Mouse (Mus musculus): ENCODE data around the gene Hist1h2bf. TPM values are rescaled to one million over a fixed set of nuclear protein-coding genes. Genes with fewer than 3 reads are reported as not detected.
"Not testable (repeated sequence)": the region's sequence is repeated elsewhere in the genome, so short reads cannot be mapped to it uniquely, and the experiment has no call there.

The Hist1h2bf gene
- polyA plus RNA-seq, 1 experiment from 2014 or later, result 4.1 TPM

DNA sequence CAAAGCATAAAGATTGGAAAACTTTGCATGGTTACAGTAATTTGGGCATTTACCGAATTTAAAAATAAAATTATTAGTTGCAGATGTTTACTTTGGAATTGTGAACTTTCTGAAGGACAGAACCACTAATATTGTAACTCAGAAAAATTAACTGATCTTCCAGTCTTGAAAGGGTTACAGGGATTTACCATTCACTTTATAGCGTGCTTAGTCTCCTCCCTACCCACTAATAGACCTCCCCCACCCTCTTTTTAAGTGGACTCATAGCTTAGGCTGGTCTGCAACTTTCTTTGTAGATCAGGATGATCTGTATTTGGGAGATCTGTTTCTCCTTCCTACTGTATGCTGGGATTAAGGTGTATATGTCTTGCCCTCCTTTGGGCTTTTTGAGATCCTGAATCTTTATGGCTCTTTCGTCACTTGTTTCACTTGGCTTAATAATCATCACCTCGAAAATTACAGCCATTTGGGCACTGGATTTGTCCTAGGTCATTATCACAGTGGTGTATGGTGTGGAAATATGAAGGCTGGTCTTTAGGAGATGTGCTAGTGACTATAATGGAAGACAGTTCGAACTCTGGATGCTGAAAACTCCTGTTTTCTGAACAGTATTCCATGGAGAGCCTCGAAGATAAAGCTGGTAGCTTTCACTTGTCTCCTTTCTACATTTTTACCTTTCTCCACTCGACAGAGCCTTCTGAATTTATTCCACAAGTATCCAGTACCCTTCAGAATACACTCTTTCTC lies 37.7 kb downstream of the Hist1h2bf start:
- ATAC-seq (ENCODE audit: low read depth), result no peak
- DNase-seq (ENCODE audit: low spot score), result peak; percentile 33

GRCm38 (mm10) chr13:23535137-23536075 lies 38.6 kb downstream of the Hist1h2bf start, which contains the start of gene Hist1h3g:
Hist1h3g (plus strand) TSS chr13:23535422.
- not testable (repeated sequence) for H3K9me3 ChIP-seq (ENCODE audit: control insufficient read depth, low read length); H3K27me3 ChIP-seq (replicated peaks; ENCODE audit: control insufficient read depth, insufficient read depth, low read length); H3K36me3 ChIP-seq (ENCODE audit: control insufficient read depth, insufficient read depth, low read length)
- WGBS, result 1% methylated on average over 31 of the region's 62 CpGs
- ATAC-seq (ENCODE audit: low read depth) (peak; percentile 91), DNase-seq (ENCODE audit: low spot score) (peak; percentile 99)
- H3K4me1 ChIP-seq (ENCODE audit: control insufficient read depth, insufficient read depth, low read length), result peaks cover 29% of the 10 kb centered on the region
- peak within 1 kb of the TSS; percentile 78 for H3K4me2 ChIP-seq (ENCODE audit: low read depth, low read length)
- peak within 1 kb of the TSS; percentile 90 for H3K27ac ChIP-seq (replicated peaks; ENCODE audit: low read depth, low read length)
- H3K4me3 ChIP-seq (ENCODE audit: low read depth, low read length), result peak within 1 kb of the TSS; percentile 56
- peak within 1 kb of the TSS; percentile 79 for H3K9ac ChIP-seq (ENCODE audit: low read depth, low read length)

More for the DNA sequence above, 37.7 kb downstream of the Hist1h2bf start:
- H3K4me1 ChIP-seq (ENCODE audit: control insufficient read depth, insufficient read depth, low read length), result peaks cover 29% of the 10 kb centered on the region
- peak overlapping the region; percentile 90 for H3K27ac ChIP-seq (replicated peaks; ENCODE audit: low read depth, low read length)
- peak overlapping the region; percentile 78 for H3K4me2 ChIP-seq (ENCODE audit: low read depth, low read length)
- peak overlapping the region; percentile 70 for H3K9ac ChIP-seq (ENCODE audit: low read depth, low read length)
- 18% methylated on average over 7 of the region's 7 CpGs for WGBS
- H3K36me3 ChIP-seq (ENCODE audit: control insufficient read depth, insufficient read depth, low read length), result no peaks in the 10 kb centered on the region
- peak overlapping the region; percentile 56 for H3K4me3 ChIP-seq (ENCODE audit: low read depth, low read length)
- no peaks in the 10 kb centered on the region for H3K27me3 ChIP-seq (replicated peaks; ENCODE audit: control insufficient read depth, insufficient read depth, low read length)
- no peaks in the 10 kb centered on the region for H3K9me3 ChIP-seq (ENCODE audit: control insufficient read depth, low read length)

DNA sequence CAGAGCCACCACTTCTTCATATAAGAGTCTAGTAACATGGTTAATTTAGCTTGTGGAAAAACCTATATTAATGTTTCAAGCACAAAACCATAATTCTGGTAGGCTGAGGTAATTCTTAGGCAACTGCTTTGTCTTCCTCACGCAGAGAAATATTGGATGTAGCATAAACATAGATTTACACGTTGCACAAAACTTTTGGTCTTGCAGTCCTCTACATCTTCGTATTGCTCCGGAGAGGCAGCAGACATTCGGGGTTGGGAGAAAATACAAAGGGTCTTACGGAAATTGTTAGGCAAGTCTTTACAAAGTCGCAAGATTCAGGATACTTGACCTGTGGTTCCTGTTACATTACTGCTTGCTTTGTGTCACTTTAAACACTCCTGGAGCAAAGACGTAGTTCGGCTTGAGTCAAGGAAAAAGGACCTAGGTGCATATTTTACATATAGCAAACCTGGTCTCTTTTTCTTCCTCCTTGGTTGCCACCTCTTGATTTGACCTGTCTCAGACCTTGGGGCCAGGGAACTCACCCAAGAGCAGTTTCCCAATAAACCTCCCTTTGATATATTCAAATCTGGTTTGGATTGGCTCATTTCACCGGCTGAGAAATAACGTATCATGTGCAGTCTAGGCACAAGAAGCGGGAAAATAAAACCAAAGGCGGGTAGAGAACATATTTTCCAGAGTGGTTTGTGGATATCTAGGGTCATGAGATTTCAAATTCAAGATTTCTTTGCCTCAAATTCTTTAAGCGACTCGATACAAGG lies 39.4 kb downstream of the Hist1h2bf start:
- H3K4me3 ChIP-seq (ENCODE audit: low read depth, low read length), result peak overlapping the region; percentile 56
- 2% methylated on average over 15 of the region's 15 CpGs for WGBS
- peak overlapping the region; percentile 78 for H3K4me2 ChIP-seq (ENCODE audit: low read depth, low read length)
- H3K27me3 ChIP-seq (replicated peaks; ENCODE audit: control insufficient read depth, insufficient read depth, low read length), result no peaks in the 10 kb centered on the region
- peak overlapping the region; percentile 79 for H3K9ac ChIP-seq (ENCODE audit: low read depth, low read length)
- peak overlapping the region; percentile 90 for H3K27ac ChIP-seq (replicated peaks; ENCODE audit: low read depth, low read length)
- H3K4me1 ChIP-seq (ENCODE audit: control insufficient read depth, insufficient read depth, low read length), result peaks cover 29% of the 10 kb centered on the region
- no peak for DNase-seq (ENCODE audit: low spot score)
- no peak for ATAC-seq (ENCODE audit: low read depth)
- no peaks in the 10 kb centered on the region for H3K9me3 ChIP-seq (ENCODE audit: control insufficient read depth, low read length)
- H3K36me3 ChIP-seq (ENCODE audit: control insufficient read depth, insufficient read depth, low read length), result no peaks in the 10 kb centered on the region

- Histone ChIP-seq H3K4me1 (ENCODE audit: control insufficient read depth, insufficient read depth, low read length) (peaks cover 34% of the 10 kb centered on the region), H3K9ac (ENCODE audit: low read depth, low read length) (peak within 1 kb of the TSS; percentile 79), H3K4me2 (ENCODE audit: low read depth, low read length) (peak within 1 kb of the TSS; percentile 78), H3K4me3 (ENCODE audit: low read depth, low read length) (peak within 1 kb of the TSS; percentile 56), H3K27ac (replicated peaks; ENCODE audit: low read depth, low read length) (peak within 1 kb of the TSS; percentile 99)
- DNase-seq (ENCODE audit: low spot score), result peak; percentile 97
- 0% methylated on average over 22 of the region's 53 CpGs for WGBS
- H3K27me3 ChIP-seq (replicated peaks; ENCODE audit: control insufficient read depth, insufficient read depth, low read length); H3K36me3 ChIP-seq (ENCODE audit: control insufficient read depth, insufficient read depth, low read length); H3K9me3 ChIP-seq (ENCODE audit: control insufficient read depth, low read length): not testable (repeated sequence)
- peak; percentile 45 for ATAC-seq (ENCODE audit: low read depth)
Measured at GRCm38 (mm10) chr13:23533560-23534367, 40.2 kb downstream of the Hist1h2bf start, which contains the start of gene Hist1h2af. Hist1h2af (plus strand) TSS chr13:23533906.

DNA sequence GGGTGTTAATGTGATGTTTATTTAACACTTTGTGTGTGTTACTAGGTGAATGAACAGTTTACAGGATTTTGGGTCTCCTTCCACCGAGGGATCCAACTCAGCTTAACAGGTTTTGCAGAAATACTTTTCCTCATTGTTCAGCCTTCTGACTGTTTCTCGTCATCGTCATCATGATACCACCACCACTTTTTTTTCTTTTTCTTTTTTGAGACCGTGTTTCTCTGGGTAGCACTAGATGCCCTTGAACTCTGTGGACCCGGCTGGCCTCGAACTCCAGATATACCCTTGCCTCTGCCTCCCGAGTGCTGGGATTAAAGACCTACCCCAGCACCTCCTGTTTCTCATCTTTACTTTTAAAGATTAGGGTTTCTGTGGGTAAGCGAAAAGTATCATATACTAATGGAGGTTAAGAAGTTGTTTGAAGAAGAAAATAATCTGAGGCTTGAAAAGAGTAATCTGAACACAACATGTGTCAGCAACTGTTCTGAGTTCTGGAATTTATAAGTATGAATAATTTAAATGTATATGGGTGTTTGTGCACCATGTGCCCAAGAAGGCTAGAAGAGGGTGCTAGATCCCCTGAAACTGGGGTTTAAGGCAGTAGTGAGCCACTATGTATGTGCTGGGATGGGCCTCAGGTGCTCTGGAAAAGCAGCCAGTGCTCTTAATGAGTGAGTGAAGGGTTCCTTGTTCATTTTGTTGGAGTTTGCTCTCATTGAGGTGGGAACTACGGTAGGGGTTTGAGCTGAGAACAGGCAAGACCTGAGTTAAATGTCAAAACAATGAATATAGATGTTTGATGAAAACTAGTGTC lies 41.5 kb downstream of the Hist1h2bf start:
- Histone ChIP-seq H3K27ac (replicated peaks; ENCODE audit: low read depth, low read length) (peak overlapping the region; percentile 99), H3K4me1 (ENCODE audit: control insufficient read depth, insufficient read depth, low read length) (peaks cover 34% of the 10 kb centered on the region), H3K4me2 (ENCODE audit: low read depth, low read length) (peak overlapping the region; percentile 78), H3K9ac (ENCODE audit: low read depth, low read length) (peak overlapping the region; percentile 79), H3K9me3 (ENCODE audit: control insufficient read depth, low read length) (no peaks in the 10 kb centered on the region), H3K27me3 (replicated peaks; ENCODE audit: control insufficient read depth, insufficient read depth, low read length) (no peaks in the 10 kb centered on the region), H3K4me3 (ENCODE audit: low read depth, low read length) (peak overlapping the region; percentile 56), H3K36me3 (ENCODE audit: control insufficient read depth, insufficient read depth, low read length) (no peaks in the 10 kb centered on the region)
- WGBS, result 18% methylated on average over 9 of the region's 9 CpGs
- ATAC-seq (ENCODE audit: low read depth) (no peak), DNase-seq (ENCODE audit: low spot score) (no peak)

DNA sequence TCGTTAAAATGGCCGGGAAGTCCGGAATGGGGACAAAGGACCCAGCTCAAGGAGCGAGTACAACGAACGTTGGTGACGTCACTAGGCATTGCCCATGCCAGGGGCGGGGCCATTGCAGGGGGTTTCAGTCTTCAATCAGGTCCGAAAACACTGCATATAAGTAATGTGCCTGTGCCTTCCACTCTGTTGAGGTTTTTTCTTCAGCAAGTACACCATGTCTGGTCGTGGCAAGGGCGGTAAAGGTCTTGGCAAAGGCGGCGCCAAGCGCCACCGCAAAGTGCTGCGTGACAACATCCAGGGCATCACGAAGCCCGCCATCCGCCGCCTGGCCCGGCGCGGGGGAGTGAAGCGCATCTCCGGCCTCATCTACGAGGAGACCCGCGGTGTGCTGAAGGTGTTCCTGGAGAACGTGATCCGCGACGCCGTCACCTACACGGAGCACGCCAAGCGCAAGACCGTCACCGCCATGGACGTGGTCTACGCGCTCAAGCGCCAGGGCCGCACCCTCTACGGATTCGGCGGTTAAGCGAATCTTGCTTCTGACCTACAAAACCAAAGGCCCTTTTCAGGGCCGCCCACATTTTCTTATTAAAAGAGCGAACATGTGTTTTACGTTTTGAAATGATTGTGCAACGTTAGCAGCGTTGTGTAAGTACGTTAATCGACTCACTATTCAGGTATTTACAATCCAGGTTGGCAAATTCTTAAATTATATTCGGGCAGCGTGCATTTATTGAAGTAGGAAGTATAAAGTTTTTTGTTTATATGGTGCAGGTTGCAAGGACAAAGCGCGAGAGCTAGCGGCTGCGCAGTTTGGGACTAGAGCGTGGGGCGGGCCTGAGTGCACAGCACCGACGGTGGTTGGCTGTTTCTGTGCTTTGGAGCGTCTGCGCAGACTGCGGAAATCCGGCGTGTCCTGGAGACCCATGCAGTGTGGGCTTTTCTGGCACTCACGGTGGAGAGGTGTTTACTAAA lies 42.8 kb downstream of the Hist1h2bf start, which contains the start of gene Hist1h4h:
TSS of gene Hist1h4h (plus strand) at position 150 of the 975 bp plus-strand sequence.
- no peaks in the 10 kb centered on the region for H3K36me3 ChIP-seq (ENCODE audit: control insufficient read depth, insufficient read depth, low read length)
- peak; percentile 84 for ATAC-seq (ENCODE audit: low read depth)
- peak within 1 kb of the TSS; percentile 78 for H3K4me2 ChIP-seq (ENCODE audit: low read depth, low read length)
- no peaks in the 10 kb centered on the region for H3K27me3 ChIP-seq (replicated peaks; ENCODE audit: control insufficient read depth, insufficient read depth, low read length)
- peaks cover 23% of the 10 kb centered on the region for H3K4me1 ChIP-seq (ENCODE audit: control insufficient read depth, insufficient read depth, low read length)
- no peaks in the 10 kb centered on the region for H3K9me3 ChIP-seq (ENCODE audit: control insufficient read depth, low read length)
- H3K4me3 ChIP-seq (ENCODE audit: low read depth, low read length), result peak within 1 kb of the TSS; percentile 56
- H3K27ac ChIP-seq (replicated peaks; ENCODE audit: low read depth, low read length), result peak within 1 kb of the TSS; percentile 99
- under 1% methylated on average over 43 of the region's 70 CpGs for WGBS
- peak within 1 kb of the TSS; percentile 79 for H3K9ac ChIP-seq (ENCODE audit: low read depth, low read length)
- DNase-seq (ENCODE audit: low spot score), result peak; percentile 98
